Mouse (Mus musculus): ENCODE data around the gene Wdfy3. TPM values are rescaled to one million over a fixed set of nuclear protein-coding genes. Genes with fewer than 3 reads are reported as not detected.

Gene Wdfy3
- polyA plus RNA-seq, 1 experiment from 2014 or later = 9.9 TPM

- Histone ChIP-seq H3K9me3 (ENCODE audit: low read length) (no peaks in the 10 kb centered on the region), H3K27ac (ENCODE audit: low read length) (no peak overlapping the region), H3K27me3 (replicated peaks; ENCODE audit: insufficient read depth, low read length) (no peaks in the 10 kb centered on the region), H3K4me1 (ENCODE audit: insufficient read depth, low read depth, low read length) (no peaks in the 10 kb centered on the region), H3K36me3 (ENCODE audit: insufficient read depth, low read length) (0 out of 2 replicates have a peak, but pooled peaks cover 3% of the 10 kb centered on the region), H3K9ac (replicated peaks; ENCODE audit: low read depth) (no peak overlapping the region), H3K4me3 (ENCODE audit: low read depth, low read length) (no peak overlapping the region), H3K4me2 (replicated peaks; ENCODE audit: low read depth, low read length) (no peak overlapping the region)
- WGBS = 87% methylated on average over 2 of the region's 2 CpGs
- DNase-seq (ENCODE audit: low spot score) (no peak), ATAC-seq (no peak)
- no peak for TF ChIP-seq CTCF (IDR thresholded peaks at IDR 0.05)
- TF ChIP-seq EP300 (IDR thresholded peaks at IDR 0.05) = no peak
Measured at GRCm38 (mm10) chr5:102010961-102011360, 58.8 kb downstream of the Wdfy3 start.

GRCm38 (mm10) chr5:102009606-102010005, 60.1 kb downstream of the Wdfy3 start:
- no peak for TF ChIP-seq CTCF (IDR thresholded peaks at IDR 0.05)
- TF ChIP-seq EP300 (IDR thresholded peaks at IDR 0.05) = no peak
- Histone ChIP-seq H3K36me3 (ENCODE audit: insufficient read depth, low read length) (0 out of 2 replicates have a peak, but pooled peaks cover 3% of the 10 kb centered on the region), H3K9ac (replicated peaks; ENCODE audit: low read depth) (no peak overlapping the region), H3K4me2 (replicated peaks; ENCODE audit: low read depth, low read length) (no peak overlapping the region), H3K27ac (ENCODE audit: low read length) (no peak overlapping the region), H3K27me3 (replicated peaks; ENCODE audit: insufficient read depth, low read length) (no peaks in the 10 kb centered on the region), H3K4me1 (ENCODE audit: insufficient read depth, low read depth, low read length) (no peaks in the 10 kb centered on the region), H3K9me3 (ENCODE audit: low read length) (no peaks in the 10 kb centered on the region), H3K4me3 (ENCODE audit: low read depth, low read length) (no peak overlapping the region)
- 80% methylated on average over 6 of the region's 6 CpGs for WGBS
- DNase-seq (ENCODE audit: low spot score) (no peak), ATAC-seq (no peak)

GRCm38 (mm10) chr5:102008712-102009111, 61.0 kb downstream of the Wdfy3 start:
- Histone ChIP-seq H3K4me3 (ENCODE audit: low read depth, low read length) (no peak overlapping the region), H3K4me2 (replicated peaks; ENCODE audit: low read depth, low read length) (no peak overlapping the region), H3K9ac (replicated peaks; ENCODE audit: low read depth) (no peak overlapping the region), H3K27me3 (replicated peaks; ENCODE audit: insufficient read depth, low read length) (no peaks in the 10 kb centered on the region), H3K36me3 (ENCODE audit: insufficient read depth, low read length) (0 out of 2 replicates have a peak, but pooled peaks cover 3% of the 10 kb centered on the region), H3K9me3 (ENCODE audit: low read length) (no peaks in the 10 kb centered on the region), H3K27ac (ENCODE audit: low read length) (no peak overlapping the region), H3K4me1 (ENCODE audit: insufficient read depth, low read depth, low read length) (no peaks in the 10 kb centered on the region)
- TF ChIP-seq CTCF (IDR thresholded peaks at IDR 0.05) (no peak), EP300 (IDR thresholded peaks at IDR 0.05) (no peak)
- no peak for DNase-seq (ENCODE audit: low spot score)
- 81% methylated on average over 7 of the region's 7 CpGs for WGBS
- no peak for ATAC-seq

- TF ChIP-seq CTCF (IDR thresholded peaks at IDR 0.05) = no peak
- no peak for TF ChIP-seq EP300 (IDR thresholded peaks at IDR 0.05)
- no peak overlapping the region for H3K4me3 ChIP-seq (ENCODE audit: low read depth, low read length)
- 64% methylated on average over 6 of the region's 6 CpGs for WGBS
- no peaks in the 10 kb centered on the region for H3K9me3 ChIP-seq (ENCODE audit: low read length)
- H3K27me3 ChIP-seq (replicated peaks; ENCODE audit: insufficient read depth, low read length) = no peaks in the 10 kb centered on the region
- no peak overlapping the region for H3K9ac ChIP-seq (replicated peaks; ENCODE audit: low read depth)
- H3K27ac ChIP-seq (ENCODE audit: low read length) = no peak overlapping the region
- H3K4me1 ChIP-seq (ENCODE audit: insufficient read depth, low read depth, low read length) = 0 out of 2 replicates have a peak, but pooled peaks cover 2% of the 10 kb centered on the region
- no peak overlapping the region for H3K4me2 ChIP-seq (replicated peaks; ENCODE audit: low read depth, low read length)
- DNase-seq (ENCODE audit: low spot score) = no peak
- H3K36me3 ChIP-seq (ENCODE audit: insufficient read depth, low read length) = 0 out of 2 replicates have a peak, but pooled peaks cover 3% of the 10 kb centered on the region
- no peak for ATAC-seq
Measured at GRCm38 (mm10) chr5:102006218-102006941, 63.3 kb downstream of the Wdfy3 start.

- DNase-seq (ENCODE audit: low spot score) (no peak), ATAC-seq (no peak)
- H3K27me3 ChIP-seq (replicated peaks; ENCODE audit: insufficient read depth, low read length) = no peaks in the 10 kb centered on the region
- no peak overlapping the region for H3K4me2 ChIP-seq (replicated peaks; ENCODE audit: low read depth, low read length)
- 0 out of 2 replicates have a peak, but pooled peaks cover 2% of the 10 kb centered on the region for H3K4me1 ChIP-seq (ENCODE audit: insufficient read depth, low read depth, low read length)
- H3K9ac ChIP-seq (replicated peaks; ENCODE audit: low read depth) = no peak overlapping the region
- 51% methylated on average over 3 of the region's 3 CpGs for WGBS
- H3K36me3 ChIP-seq (ENCODE audit: insufficient read depth, low read length) = 0 out of 2 replicates have a peak, but pooled peaks cover 3% of the 10 kb centered on the region
- no peaks in the 10 kb centered on the region for H3K9me3 ChIP-seq (ENCODE audit: low read length)
- TF ChIP-seq EP300 (IDR thresholded peaks at IDR 0.05) (no peak), CTCF (IDR thresholded peaks at IDR 0.05) (no peak)
- H3K27ac ChIP-seq (ENCODE audit: low read length) = 0 out of 2 replicates have a peak overlapping the region, but pooled peaks have one; percentile 14
- no peak overlapping the region for H3K4me3 ChIP-seq (ENCODE audit: low read depth, low read length)
Measured at GRCm38 (mm10) chr5:102003371-102003770, 66.3 kb downstream of the Wdfy3 start.

- WGBS = 77% methylated on average over 8 of the region's 8 CpGs
- no peaks in the 10 kb centered on the region for H3K27me3 ChIP-seq (replicated peaks; ENCODE audit: insufficient read depth, low read length)
- H3K9me3 ChIP-seq (ENCODE audit: low read length) = no peaks in the 10 kb centered on the region
- ATAC-seq (no peak), DNase-seq (ENCODE audit: low spot score) (no peak)
- H3K4me1 ChIP-seq (ENCODE audit: insufficient read depth, low read depth, low read length) = 0 out of 2 replicates have a peak, but pooled peaks cover 2% of the 10 kb centered on the region
- no peak overlapping the region for H3K4me3 ChIP-seq (ENCODE audit: low read depth, low read length)
- no peak for TF ChIP-seq EP300 (IDR thresholded peaks at IDR 0.05)
- TF ChIP-seq CTCF (IDR thresholded peaks at IDR 0.05) = peak; percentile 14; the same call in 1 of the 2 replicates
- no peaks in the 10 kb centered on the region for H3K36me3 ChIP-seq (ENCODE audit: insufficient read depth, low read length)
- H3K4me2 ChIP-seq (replicated peaks; ENCODE audit: low read depth, low read length) = no peak overlapping the region
- no peak overlapping the region for H3K9ac ChIP-seq (replicated peaks; ENCODE audit: low read depth)
- no peak overlapping the region for H3K27ac ChIP-seq (ENCODE audit: low read length)
Measured at GRCm38 (mm10) chr5:102001026-102001425, 68.7 kb downstream of the Wdfy3 start.

All from lung, postnatal 0 days (tissue).